Comparison of ENCODE assay signal across 13 mouse cellular contexts in the genomic region with DNA sequence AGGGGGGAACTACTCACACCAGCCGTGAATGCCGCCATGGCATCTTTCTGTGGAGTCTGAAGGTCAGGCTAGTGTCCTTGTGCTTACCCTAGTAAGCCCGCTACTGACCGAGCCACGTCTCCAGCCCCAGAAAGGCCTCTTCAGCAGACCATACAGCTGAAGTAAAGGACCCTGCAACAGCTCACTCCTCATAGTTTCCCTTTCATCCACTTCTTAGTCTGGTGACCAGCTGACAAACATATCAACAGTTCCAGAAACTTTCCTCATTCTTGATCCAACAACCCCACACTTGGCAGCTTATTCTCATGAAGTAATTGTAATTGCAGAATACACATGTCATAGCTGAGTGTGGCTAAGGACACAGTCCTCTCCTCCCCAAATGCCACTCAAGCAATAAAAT. TPM values are rescaled to one million over a fixed set of nuclear protein-coding genes. Genes with fewer than 3 reads are reported as not detected.
A peak's percentile ranks its signal among the peaks of the same experiment; 100 is the strongest.
DNase-seq lines count a peak whose midpoint lies in the region; ATAC-seq lines count a peak whose summit lies in the region.
"Had no signal": no experiment of that assay in that cellular context is flagged by ENCODE, and none has a peak within 500 bp of the region (broad histone marks: within the 10 kb centered on the region; RNA-seq: fewer than 3 reads in every experiment).

No protein-coding gene starts in this region.

- H3K4me3 ChIP-seq in lung, embryonic 16.5 days (ENCODE audit: low read length) = no peak overlapping the region
- H3K4me3 ChIP-seq in midbrain, embryonic 16.5 days (ENCODE audit: low read depth, low read length) = no peak overlapping the region
- H3K4me3 ChIP-seq: forebrain, embryonic 13.5 days; limb, embryonic 13.5 days; neural tube, embryonic 12.5 days had no signal

- no peaks in the 10 kb centered on the region for H3K27me3 ChIP-seq in lung, embryonic 16.5 days (ENCODE audit: control insufficient read depth, insufficient read depth, low read depth, low read length)
- no peaks in the 10 kb centered on the region for H3K27me3 ChIP-seq in midbrain, embryonic 16.5 days (ENCODE audit: control insufficient read depth, insufficient read depth, low read depth, low read length)
- H3K27me3 ChIP-seq: forebrain, embryonic 13.5 days; limb, embryonic 13.5 days; neural tube, embryonic 12.5 days had no signal

- H3K27ac ChIP-seq in lung, embryonic 16.5 days (ENCODE audit: low read length) = peak overlapping the region; percentile 92
- no peak overlapping the region for H3K27ac ChIP-seq in midbrain, embryonic 16.5 days (ENCODE audit: low read length)
- H3K27ac ChIP-seq: forebrain, embryonic 13.5 days; limb, embryonic 13.5 days; neural tube, embryonic 12.5 days had no signal

- no peak for ATAC-seq in lung, embryonic 16.5 days (ENCODE audit: low read depth)
- ATAC-seq in midbrain, embryonic 16.5 days = no peak
- ATAC-seq: forebrain, embryonic 13.5 days had no signal

- H3K9me3 ChIP-seq in lung, embryonic 16.5 days (ENCODE audit: control insufficient read depth, low read length) = no peaks in the 10 kb centered on the region
- H3K9me3 ChIP-seq in midbrain, embryonic 16.5 days (replicated peaks; ENCODE audit: control insufficient read depth, low read length, poor library complexity, severe bottlenecking) = no peaks in the 10 kb centered on the region
- H3K9me3 ChIP-seq: forebrain, embryonic 13.5 days; limb, embryonic 13.5 days; neural tube, embryonic 12.5 days had no signal

- no peaks in the 10 kb centered on the region for H3K36me3 ChIP-seq in lung, embryonic 16.5 days (ENCODE audit: control insufficient read depth, insufficient read depth, low read length)
- H3K36me3 ChIP-seq in midbrain, embryonic 16.5 days (ENCODE audit: control insufficient read depth, insufficient read depth, low read length) = no peaks in the 10 kb centered on the region
- H3K36me3 ChIP-seq: limb, embryonic 13.5 days; neural tube, embryonic 12.5 days had no signal

- DNase-seq in adrenal gland, adult (ENCODE audit: inconsistent age in 2 of 2, low spot score in 1 of 2) = peak; percentile 46 to 80
- DNase-seq in adrenal gland, postnatal 25 days = no peak
- peak; percentile 13 to 21 for DNase-seq in kidney, adult 8-10 months
- no peak for DNase-seq in kidney, adult 9 months
- peak; percentile 79 for DNase-seq in heart, adult 8-10 months (ENCODE audit: low spot score)
- DNase-seq in embryo, embryonic 10 days (ENCODE audit: low spot score) = no peak
- DNase-seq: layer of hippocampus, adult 9-11 months; right cerebral cortex, postnatal 14 days had no signal

- H3K9ac ChIP-seq in lung, embryonic 16.5 days (ENCODE audit: low read length) = no peak overlapping the region
- no peak overlapping the region for H3K9ac ChIP-seq in midbrain, embryonic 16.5 days (ENCODE audit: low read depth, low read length)
- H3K9ac ChIP-seq: forebrain, embryonic 13.5 days; limb, embryonic 13.5 days; neural tube, embryonic 12.5 days had no signal

- H3K4me2 ChIP-seq in lung, embryonic 16.5 days (ENCODE audit: low read depth, low read length) = no peak overlapping the region
- no peak overlapping the region for H3K4me2 ChIP-seq in midbrain, embryonic 16.5 days (ENCODE audit: low read length)
- H3K4me2 ChIP-seq: forebrain, embryonic 13.5 days; limb, embryonic 13.5 days; neural tube, embryonic 12.5 days had no signal

- H3K4me1 ChIP-seq in lung, embryonic 16.5 days (replicated peaks; ENCODE audit: control insufficient read depth, insufficient read depth, low read length) = peaks cover 37% of the 10 kb centered on the region
- peaks cover 10% of the 10 kb centered on the region for H3K4me1 ChIP-seq in midbrain, embryonic 16.5 days (ENCODE audit: control insufficient read depth, insufficient read depth, low read length)

- 62% methylated on average over 5 of the region's 5 CpGs for WGBS in lung, embryonic 16.5 days
- 65% methylated on average over 5 of the region's 5 CpGs for WGBS in midbrain, embryonic 16.5 days

RNA-seq across cellular contexts. Expression of a gene that starts 27.0 kb away (rescaled TPM):
- total RNA-seq in adrenal gland, postnatal 25 days (2021) = 16.3 and 21.3 TPM in 2 replicates
- 10 to 100 TPM; 15.6 to 18.2 (median 16.7) TPM for total RNA-seq in heart, adult 8-10 months (2022)
- 11.5 and 12.1 TPM in 2 replicates for polyA plus RNA-seq in lung, embryonic 16.5 days (2015; fragmentation: Nextera tagmentation; extraction: Ambion mirVana)
- 40.2 and 42.0 TPM in 2 replicates for polyA plus RNA-seq in midbrain, embryonic 16.5 days (2015; fragmentation: Nextera tagmentation; extraction: Ambion mirVana)

Comparison
In these comparisons a context has a peak if more than half of its experiments do, and no peak if none do; other contexts are left out.
1. DNase-seq: peak in adrenal gland, adult (2 of 2), kidney, adult 8-10 months (2 of 2) and heart, adult 8-10 months (single experiment); none in adrenal gland, postnatal 25 days (single experiment), kidney, adult 9 months (single experiment) and embryo, embryonic 10 days (single experiment).